Comparison of ENCODE assay signal across 12 mouse cellular contexts in genomic region chr19:40630606-40631005, GRCm38 (mm10). TPM values are rescaled to one million over a fixed set of nuclear protein-coding genes. Genes with fewer than 3 reads are reported as not detected.
A peak's percentile ranks its signal among the peaks of the same experiment; 100 is the strongest.
DNase-seq lines count a peak whose midpoint lies in the region; TF ChIP-seq lines count a peak whose summit lies in the region.
"Had no signal": no experiment of that assay in that cellular context is flagged by ENCODE, and none has a peak within 500 bp of the region (broad histone marks: within the 10 kb centered on the region; RNA-seq: fewer than 3 reads in every experiment).

No protein-coding gene starts in this region.

- no peak overlapping the region for H3K27ac ChIP-seq in heart, embryonic 10.5 days
- peak overlapping the region; percentile 64; the same call in 1 of the 2 replicates for H3K27ac ChIP-seq in layer of hippocampus, adult 2 months
- H3K27ac ChIP-seq: hindbrain, embryonic 13.5 days had no signal

- no peak for TF ChIP-seq CTCF in layer of hippocampus, adult 2 months (conservative IDR thresholded peaks at IDR 0.05)

- H3K4me1 ChIP-seq in heart, embryonic 10.5 days: no peaks in the 10 kb centered on the region
- H3K4me1 ChIP-seq: hindbrain, embryonic 13.5 days had no signal

- 59% methylated on average over 7 of the region's 7 CpGs for WGBS in heart, embryonic 10.5 days

- H3K9me3 ChIP-seq in heart, embryonic 10.5 days: no peaks in the 10 kb centered on the region
- H3K9me3 ChIP-seq: G1E; hindbrain, embryonic 13.5 days had no signal

- DNase-seq in heart, adult 11 months: peak; percentile 96
- DNase-seq in heart, embryonic 10.5 days (ENCODE audit: low spot score): no peak
- no peak for DNase-seq in layer of hippocampus, adult 2 months (ENCODE audit: low spot score in 2 of 2)
- no peak for DNase-seq in layer of hippocampus, postnatal 36 days
- peak; percentile 18 for DNase-seq in right cerebral cortex, postnatal 25 days
- no peak for DNase-seq in right cerebral cortex, postnatal 4 days
- DNase-seq in splenic B cell, adult 2 months (ENCODE audit: low read depth, low spot score): peak; percentile 43
- no peak for DNase-seq in embryo, embryonic 11 days
- DNase-seq: thymus, adult 2 months had no signal

- no peaks in the 10 kb centered on the region for H3K27me3 ChIP-seq in heart, embryonic 10.5 days (ENCODE audit: insufficient read depth, poor library complexity, severe bottlenecking)
- H3K27me3 ChIP-seq in splenic B cell, adult 2 months (ENCODE audit: control insufficient read depth, insufficient read depth, low read length, poor library complexity, severe bottlenecking): no peaks in the 10 kb centered on the region
- H3K27me3 ChIP-seq: hindbrain, embryonic 13.5 days had no signal

- H3K4me3 ChIP-seq in heart, embryonic 10.5 days: no peak overlapping the region
- no peak overlapping the region for H3K4me3 ChIP-seq in layer of hippocampus, adult 2 months
- H3K4me3 ChIP-seq: erythroblast, embryonic 14.5 days; hindbrain, embryonic 13.5 days had no signal

- no peaks in the 10 kb centered on the region for H3K36me3 ChIP-seq in heart, embryonic 10.5 days
- H3K36me3 ChIP-seq in splenic B cell, adult 2 months (ENCODE audit: control insufficient read depth, insufficient read depth, low read length, poor library complexity, severe bottlenecking): no peaks in the 10 kb centered on the region
- H3K36me3 ChIP-seq: G1E; hindbrain, embryonic 13.5 days had no signal

RNA-seq across cellular contexts. Expression of gene Entpd1, which starts 18.4 kb away (rescaled TPM):
- 6.3 and 10.3 TPM in 2 replicates for polyA plus RNA-seq in heart, embryonic 10.5 days (2016; fragmentation: Nextera tagmentation; extraction: Ambion mirVana)
- 10 to 100 TPM; 17.2 to 18.5 TPM for total RNA-seq in layer of hippocampus, adult 2 months (2021)
- 10 to 100 TPM; 17.6 to 20.4 TPM for total RNA-seq in layer of hippocampus, postnatal 36 days (2021)
- polyA plus RNA-seq: G1E had no signal

RNA-seq across cellular contexts. Expression of gene Tctn3, which starts 18.6 kb away (rescaled TPM):
- polyA plus RNA-seq in heart, embryonic 10.5 days (2016; fragmentation: Nextera tagmentation; extraction: Ambion mirVana): 9.0 and 11.0 TPM in 2 replicates
- 10 to 100 TPM; 14.6 to 18.5 TPM for total RNA-seq in layer of hippocampus, adult 2 months (2021)
- 10 to 100 TPM; 14.4 to 17.1 TPM for total RNA-seq in layer of hippocampus, postnatal 36 days (2021)

RNA-seq across cellular contexts. Expression of gene Aldh18a1, which starts 42.3 kb away (rescaled TPM):
- polyA plus RNA-seq in heart, embryonic 10.5 days (2016; fragmentation: Nextera tagmentation; extraction: Ambion mirVana): 63.9 and 66.2 TPM in 2 replicates
- total RNA-seq in layer of hippocampus, adult 2 months (2021): 10 to 100 TPM; 21.2 to 22.3 TPM
- total RNA-seq in layer of hippocampus, postnatal 36 days (2021): 10 to 100 TPM; 22.8 to 23.0 TPM

Comparison
In these comparisons a context has a peak if more than half of its experiments do, and no peak if none do; other contexts are left out.
1. DNase-seq: peak in heart, adult 11 months (single experiment), right cerebral cortex, postnatal 25 days (single experiment) and splenic B cell, adult 2 months (single experiment); none in heart, embryonic 10.5 days (single experiment), layer of hippocampus, adult 2 months (0 of 2), layer of hippocampus, postnatal 36 days (0 of 2), right cerebral cortex, postnatal 4 days (single experiment) and embryo, embryonic 11 days (single experiment).